Mouse (Mus musculus): Measurements from ENCODE around the gene Caln1. TPM values are rescaled to one million over a fixed set of nuclear protein-coding genes. Genes with fewer than 3 reads are reported as not detected.
"Not testable (repeated sequence)": the region's sequence is repeated elsewhere in the genome, so short reads cannot be mapped to it uniquely, and the experiment has no call there.

Caln1 gene
- polyA plus RNA-seq, 1 experiment from 2014 or later = 1.2 TPM

GRCm38 (mm10) chr5:130646126-130646525 lies 276.9 kb downstream of the Caln1 start:
- DNase-seq (ENCODE audit: low spot score); H3K9me3 ChIP-seq (ENCODE audit: control insufficient read depth, low read length): not testable (repeated sequence)
- WGBS = 89% methylated on average over 2 of the region's 2 CpGs

GRCm38 (mm10) chr5:130658141-130658540 lies 288.9 kb downstream of the Caln1 start:
- no peak overlapping the region for H3K4me3 ChIP-seq (ENCODE audit: low read depth, low read length)
- ATAC-seq (ENCODE audit: low FRiP score) (no peak), DNase-seq (ENCODE audit: low spot score) (no peak)
- no peak overlapping the region for H3K27ac ChIP-seq (ENCODE audit: low read depth, low read length)
- no peak overlapping the region for H3K9ac ChIP-seq (ENCODE audit: low read depth, low read length)
- H3K36me3 ChIP-seq (ENCODE audit: control insufficient read depth, insufficient read depth, low read length) = no peaks in the 10 kb centered on the region
- H3K9me3 ChIP-seq (ENCODE audit: control insufficient read depth, low read length) = no peaks in the 10 kb centered on the region
- WGBS = 74% methylated on average over 3 of the region's 3 CpGs
- no peak overlapping the region for H3K4me2 ChIP-seq (replicated peaks; ENCODE audit: low read depth, low read length)
- H3K27me3 ChIP-seq (ENCODE audit: control insufficient read depth, insufficient read depth, low read length) = no peaks in the 10 kb centered on the region
- H3K4me1 ChIP-seq (replicated peaks; ENCODE audit: control insufficient read depth, insufficient read depth, low read length) = no peaks in the 10 kb centered on the region

More at GRCm38 (mm10) chr5:130646126-130646525, 276.9 kb downstream of the Caln1 start:
- not testable (repeated sequence) for H3K27me3 ChIP-seq (ENCODE audit: control insufficient read depth, insufficient read depth, low read length); H3K4me1 ChIP-seq (replicated peaks; ENCODE audit: control insufficient read depth, insufficient read depth, low read length); H3K4me2 ChIP-seq (replicated peaks; ENCODE audit: low read depth, low read length); H3K9ac ChIP-seq (ENCODE audit: low read depth, low read length); ATAC-seq (ENCODE audit: low FRiP score); H3K27ac ChIP-seq (ENCODE audit: low read depth, low read length); H3K4me3 ChIP-seq (ENCODE audit: low read depth, low read length); H3K36me3 ChIP-seq (ENCODE audit: control insufficient read depth, insufficient read depth, low read length)

- 94% methylated on average over 1 of the region's 1 CpGs for WGBS
- H3K9ac ChIP-seq (ENCODE audit: low read depth, low read length) = no peak overlapping the region
These were observed 296.8 kb downstream of the Caln1 start for GRCm38 (mm10) chr5:130666091-130666490.

GRCm38 (mm10) chr5:130672588-130672987 lies 303.3 kb downstream of the Caln1 start:
- DNase-seq (ENCODE audit: low spot score) (no peak), ATAC-seq (ENCODE audit: low FRiP score) (no peak)
- no peaks in the 10 kb centered on the region for H3K4me1 ChIP-seq (replicated peaks; ENCODE audit: control insufficient read depth, insufficient read depth, low read length)
- H3K27ac ChIP-seq (ENCODE audit: low read depth, low read length) = no peak overlapping the region
- WGBS = 43% methylated on average over 3 of the region's 3 CpGs
- H3K27me3 ChIP-seq (ENCODE audit: control insufficient read depth, insufficient read depth, low read length) = no peaks in the 10 kb centered on the region
- H3K4me3 ChIP-seq (ENCODE audit: low read depth, low read length) = no peak overlapping the region
- H3K9me3 ChIP-seq (ENCODE audit: control insufficient read depth, low read length) = no peaks in the 10 kb centered on the region
- H3K36me3 ChIP-seq (ENCODE audit: control insufficient read depth, insufficient read depth, low read length) = no peaks in the 10 kb centered on the region
- H3K9ac ChIP-seq (ENCODE audit: low read depth, low read length) = no peak overlapping the region
- H3K4me2 ChIP-seq (replicated peaks; ENCODE audit: low read depth, low read length) = no peak overlapping the region

More at GRCm38 (mm10) chr5:130666091-130666490, 296.8 kb downstream of the Caln1 start:
- ATAC-seq (ENCODE audit: low FRiP score) = no peak
- no peak for DNase-seq (ENCODE audit: low spot score)
- Histone ChIP-seq H3K36me3 (ENCODE audit: control insufficient read depth, insufficient read depth, low read length) (no peaks in the 10 kb centered on the region), H3K27me3 (ENCODE audit: control insufficient read depth, insufficient read depth, low read length) (no peaks in the 10 kb centered on the region), H3K27ac (ENCODE audit: low read depth, low read length) (no peak overlapping the region), H3K9me3 (ENCODE audit: control insufficient read depth, low read length) (no peaks in the 10 kb centered on the region), H3K4me3 (ENCODE audit: low read depth, low read length) (no peak overlapping the region), H3K4me2 (replicated peaks; ENCODE audit: low read depth, low read length) (no peak overlapping the region), H3K4me1 (replicated peaks; ENCODE audit: control insufficient read depth, insufficient read depth, low read length) (no peaks in the 10 kb centered on the region)

- Histone ChIP-seq H3K4me3 (ENCODE audit: low read depth, low read length) (no peak overlapping the region), H3K9ac (ENCODE audit: low read depth, low read length) (no peak overlapping the region), H3K9me3 (ENCODE audit: control insufficient read depth, low read length) (no peaks in the 10 kb centered on the region), H3K27ac (ENCODE audit: low read depth, low read length) (no peak overlapping the region), H3K4me2 (replicated peaks; ENCODE audit: low read depth, low read length) (no peak overlapping the region), H3K36me3 (ENCODE audit: control insufficient read depth, insufficient read depth, low read length) (no peaks in the 10 kb centered on the region), H3K27me3 (ENCODE audit: control insufficient read depth, insufficient read depth, low read length) (no peaks in the 10 kb centered on the region), H3K4me1 (replicated peaks; ENCODE audit: control insufficient read depth, insufficient read depth, low read length) (no peaks in the 10 kb centered on the region)
- DNase-seq (ENCODE audit: low spot score) (no peak), ATAC-seq (ENCODE audit: low FRiP score) (no peak)
- 73% methylated on average over 3 of the region's 3 CpGs for WGBS
These were observed 303.8 kb downstream of the Caln1 start for GRCm38 (mm10) chr5:130673092-130673491.

- H3K27ac ChIP-seq (ENCODE audit: low read depth, low read length) = no peak overlapping the region
- H3K36me3 ChIP-seq (ENCODE audit: control insufficient read depth, insufficient read depth, low read length) = no peaks in the 10 kb centered on the region
- no peak for ATAC-seq (ENCODE audit: low FRiP score)
- no peak overlapping the region for H3K9ac ChIP-seq (ENCODE audit: low read depth, low read length)
- H3K4me3 ChIP-seq (ENCODE audit: low read depth, low read length) = no peak overlapping the region
- WGBS = 91% methylated on average over 2 of the region's 2 CpGs
- H3K27me3 ChIP-seq (ENCODE audit: control insufficient read depth, insufficient read depth, low read length) = no peaks in the 10 kb centered on the region
- no peaks in the 10 kb centered on the region for H3K4me1 ChIP-seq (replicated peaks; ENCODE audit: control insufficient read depth, insufficient read depth, low read length)
- H3K4me2 ChIP-seq (replicated peaks; ENCODE audit: low read depth, low read length) = no peak overlapping the region
- no peak for DNase-seq (ENCODE audit: low spot score)
- H3K9me3 ChIP-seq (ENCODE audit: control insufficient read depth, low read length) = no peaks in the 10 kb centered on the region
These were observed 308.6 kb downstream of the Caln1 start for GRCm38 (mm10) chr5:130677895-130678294.

- no peaks in the 10 kb centered on the region for H3K27me3 ChIP-seq (ENCODE audit: control insufficient read depth, insufficient read depth, low read length)
These were observed 316.8 kb downstream of the Caln1 start for GRCm38 (mm10) chr5:130685911-130686658.

GRCm38 (mm10) chr5:130688385-130689138 lies 319.3 kb downstream of the Caln1 start:
- H3K27ac ChIP-seq (ENCODE audit: low read depth, low read length) = no peak overlapping the region
- no peak for DNase-seq (ENCODE audit: low spot score)
- WGBS = 49% methylated on average over 16 of the region's 16 CpGs

More at GRCm38 (mm10) chr5:130685911-130686658, 316.8 kb downstream of the Caln1 start:
- Histone ChIP-seq H3K9me3 (ENCODE audit: control insufficient read depth, low read length) (no peaks in the 10 kb centered on the region), H3K4me2 (replicated peaks; ENCODE audit: low read depth, low read length) (no peak overlapping the region), H3K9ac (ENCODE audit: low read depth, low read length) (no peak overlapping the region), H3K27ac (ENCODE audit: low read depth, low read length) (no peak overlapping the region), H3K36me3 (ENCODE audit: control insufficient read depth, insufficient read depth, low read length) (no peaks in the 10 kb centered on the region), H3K4me1 (replicated peaks; ENCODE audit: control insufficient read depth, insufficient read depth, low read length) (no peaks in the 10 kb centered on the region), H3K4me3 (ENCODE audit: low read depth, low read length) (no peak overlapping the region)
- DNase-seq (ENCODE audit: low spot score) (no peak), ATAC-seq (ENCODE audit: low FRiP score) (no peak)
- 86% methylated on average over 5 of the region's 5 CpGs for WGBS

More at GRCm38 (mm10) chr5:130688385-130689138, 319.3 kb downstream of the Caln1 start:
- no peak overlapping the region for H3K9ac ChIP-seq (ENCODE audit: low read depth, low read length)
- H3K9me3 ChIP-seq (ENCODE audit: control insufficient read depth, low read length) = no peaks in the 10 kb centered on the region
- H3K36me3 ChIP-seq (ENCODE audit: control insufficient read depth, insufficient read depth, low read length) = no peaks in the 10 kb centered on the region
- H3K4me2 ChIP-seq (replicated peaks; ENCODE audit: low read depth, low read length) = no peak overlapping the region
- H3K4me1 ChIP-seq (replicated peaks; ENCODE audit: control insufficient read depth, insufficient read depth, low read length) = no peaks in the 10 kb centered on the region
- no peak for ATAC-seq (ENCODE audit: low FRiP score)
- no peak overlapping the region for H3K4me3 ChIP-seq (ENCODE audit: low read depth, low read length)
- no peaks in the 10 kb centered on the region for H3K27me3 ChIP-seq (ENCODE audit: control insufficient read depth, insufficient read depth, low read length)
